Mouse (Mus musculus): ENCODE data around the gene Gm9747. TPM values are rescaled to one million over a fixed set of nuclear protein-coding genes. Genes with fewer than 3 reads are reported as not detected.

Gm9747 gene
- total and polyA plus RNA-seq, 3 experiments: not detected

GRCm38 (mm10) chr1:82273529-82273928 lies 40.6 kb downstream of the Gm9747 start:
- Histone ChIP-seq H3K27ac (ENCODE audit: insufficient read depth, low read depth) (no peak overlapping the region), H3K9me3 (replicated peaks; ENCODE audit: low read length) (no peaks in the 10 kb centered on the region), H3K4me3 (replicated peaks in 1 of 3; ENCODE audit: low read depth in 2 of 3, low read length in 2 of 3, poor library complexity in 1 of 3) (no peak overlapping the region), H3K9ac (ENCODE audit: insufficient read depth, low read depth) (no peak overlapping the region), H3K27me3 (replicated peaks) (no peaks in the 10 kb centered on the region), H3K4me1 (ENCODE audit: control insufficient read depth in 1 of 2, insufficient read depth in 2 of 2) (no peaks in the 10 kb centered on the region), H3K36me3 (replicated peaks in 1 of 2; ENCODE audit: control insufficient read depth in 1 of 2, insufficient read depth in 1 of 2, low read length in 1 of 2) (no peaks in the 10 kb centered on the region), H3K79me2 (replicated peaks; ENCODE audit: control insufficient read depth, extremely low read depth, insufficient read depth, poor library complexity, severe bottlenecking) (no peaks in the 10 kb centered on the region), H3K4me2 (ENCODE audit: insufficient read depth, low read depth, poor library complexity, severe bottlenecking) (no peak overlapping the region)
- no peak for DNase-seq (ENCODE audit: extremely low read depth)
- TF ChIP-seq HCFC1 (IDR thresholded peaks at IDR 0.05; ENCODE audit: low read depth, low read length) (no peak), IRF4 (IDR thresholded peaks at IDR 0.05; ENCODE audit: low read depth, low read length) (no peak), BHLHE40 (IDR thresholded peaks at IDR 0.05; ENCODE audit: low read depth, low read length) (no peak), PAX5 (IDR thresholded peaks at IDR 0.05; ENCODE audit: low read length) (no peak), MEF2A (IDR thresholded peaks at IDR 0.05; ENCODE audit: borderline replicate concordance, low read depth, low read length) (no peak), EP300 (IDR thresholded peaks at IDR 0.05; ENCODE audit: low read length) (no peak), POLR2AphosphoS2 (IDR thresholded peaks at IDR 0.05; ENCODE audit: low read depth, low read length) (no peak)
- dilution Hi-C loops (cut with MboI; ENCODE audit: extremely low pct_ligation_motif_present, extremely low pct_unique_long_range_greater_than_20kb, low sequenced_read_pairs): no loop called here
- in situ Hi-C loops (cut with MboI; ENCODE audit: low pct_ligation_motif_present, low pct_unique_long_range_greater_than_20kb, low sequenced_read_pairs): no loop called here

- Histone ChIP-seq H3K4me2 (ENCODE audit: insufficient read depth, low read depth, poor library complexity, severe bottlenecking) (no peak overlapping the region), H3K9ac (ENCODE audit: insufficient read depth, low read depth) (no peak overlapping the region), H3K27ac (ENCODE audit: insufficient read depth, low read depth) (no peak overlapping the region), H3K9me3 (replicated peaks; ENCODE audit: low read length) (no peaks in the 10 kb centered on the region), H3K36me3 (replicated peaks in 1 of 2; ENCODE audit: control insufficient read depth in 1 of 2, insufficient read depth in 1 of 2, low read length in 1 of 2) (no peaks in the 10 kb centered on the region), H3K4me1 (ENCODE audit: control insufficient read depth in 1 of 2, insufficient read depth in 2 of 2) (no peaks in the 10 kb centered on the region), H3K27me3 (replicated peaks) (no peaks in the 10 kb centered on the region), H3K4me3 (replicated peaks in 1 of 3; ENCODE audit: low read depth in 2 of 3, low read length in 2 of 3, poor library complexity in 1 of 3) (no peak overlapping the region), H3K79me2 (replicated peaks; ENCODE audit: control insufficient read depth, extremely low read depth, insufficient read depth, poor library complexity, severe bottlenecking) (no peaks in the 10 kb centered on the region)
- TF ChIP-seq SMC3 (IDR thresholded peaks at IDR 0.05; ENCODE audit: low read depth, low read length) (no peak), IRF4 (IDR thresholded peaks at IDR 0.05; ENCODE audit: low read depth, low read length) (no peak), CTCF (conservative IDR thresholded peaks at IDR 0.05 in 1 of 2, IDR thresholded peaks at IDR 0.05 in 1 of 2; ENCODE audit: low read depth in 2 of 2, low read length in 2 of 2) (no peak), MYC (IDR thresholded peaks at IDR 0.05; ENCODE audit: low read depth, low read length) (no peak), PAX5 (IDR thresholded peaks at IDR 0.05; ENCODE audit: low read length) (no peak), NRF1 (IDR thresholded peaks at IDR 0.05; ENCODE audit: low read depth, low read length) (no peak)
- DNase-seq (ENCODE audit: extremely low read depth): no peak
- dilution Hi-C loops (cut with MboI; ENCODE audit: extremely low pct_ligation_motif_present, extremely low pct_unique_long_range_greater_than_20kb, low sequenced_read_pairs): no loop called here
- in situ Hi-C loops (cut with MboI; ENCODE audit: low pct_ligation_motif_present, low pct_unique_long_range_greater_than_20kb, low sequenced_read_pairs): no loop called here
Observed at GRCm38 (mm10) chr1:82274361-82274760, 41.4 kb downstream of the Gm9747 start.

GRCm38 (mm10) chr1:82279768-82280167 lies 46.9 kb downstream of the Gm9747 start:
- H3K27ac ChIP-seq (ENCODE audit: insufficient read depth, low read depth): no peak overlapping the region
- no peak overlapping the region for H3K4me2 ChIP-seq (ENCODE audit: insufficient read depth, low read depth, poor library complexity, severe bottlenecking)
- no peaks in the 10 kb centered on the region for H3K79me2 ChIP-seq (replicated peaks; ENCODE audit: control insufficient read depth, extremely low read depth, insufficient read depth, poor library complexity, severe bottlenecking)
- H3K9ac ChIP-seq (ENCODE audit: insufficient read depth, low read depth): no peak overlapping the region
- H3K9me3 ChIP-seq (replicated peaks; ENCODE audit: low read length): no peaks in the 10 kb centered on the region
- in situ Hi-C loops (cut with MboI; ENCODE audit: low pct_ligation_motif_present, low pct_unique_long_range_greater_than_20kb, low sequenced_read_pairs) (loop anchor here (25.0 kb wide), 1 partner anchor 967 kb away; no protein-coding TSS in a partner anchor), dilution Hi-C loops (cut with MboI; ENCODE audit: extremely low pct_ligation_motif_present, extremely low pct_unique_long_range_greater_than_20kb, low sequenced_read_pairs) (no loop called here)
- H3K4me1 ChIP-seq (ENCODE audit: control insufficient read depth in 1 of 2, insufficient read depth in 2 of 2): no peaks in the 10 kb centered on the region
- H3K4me3 ChIP-seq (replicated peaks in 1 of 3; ENCODE audit: low read depth in 2 of 3, low read length in 2 of 3, poor library complexity in 1 of 3): no peak overlapping the region
- TF ChIP-seq TCF12 (IDR thresholded peaks at IDR 0.05; ENCODE audit: low read depth, low read length) (no peak), UBTF (IDR thresholded peaks at IDR 0.05; ENCODE audit: low read depth, low read length) (no peak), HCFC1 (IDR thresholded peaks at IDR 0.05; ENCODE audit: low read depth, low read length) (no peak), NELFE (IDR thresholded peaks at IDR 0.05; ENCODE audit: low read depth, low read length) (no peak), ETS1 (conservative IDR thresholded peaks at IDR 0.05; ENCODE audit: low read depth, low read length) (no peak), MAX (IDR thresholded peaks at IDR 0.05; ENCODE audit: low read length) (no peak)
- H3K27me3 ChIP-seq (replicated peaks): no peaks in the 10 kb centered on the region
- no peak for DNase-seq (ENCODE audit: extremely low read depth)
- H3K36me3 ChIP-seq (replicated peaks in 1 of 2; ENCODE audit: control insufficient read depth in 1 of 2, insufficient read depth in 1 of 2, low read length in 1 of 2): no peaks in the 10 kb centered on the region
